Mouse (Mus musculus): ENCODE data around the gene Bcat1. TPM values are rescaled to one million over a fixed set of nuclear protein-coding genes. Genes with fewer than 3 reads are reported as not detected.
A peak's percentile ranks its signal among the peaks of the same experiment; 100 is the strongest.

The Bcat1 gene
- polyA plus RNA-seq, 1 experiment from 2014 or later, result not detected

- WGBS (ENCODE audit: missing documents), result 90% methylated on average over 7 of the region's 9 CpGs
- Histone ChIP-seq H3K4me3 (ENCODE audit: inconsistent target) (no peak overlapping the region), H3K36me3 (ENCODE audit: inconsistent target) (no peaks in the 10 kb centered on the region), H3K79me2 (ENCODE audit: inconsistent target) (no peaks in the 10 kb centered on the region), H3K27ac (no peak overlapping the region)
Measured at GRCm38 (mm10) chr6:145079087-145079759, 3.2 kb upstream of the Bcat1 start.

GRCm38 (mm10) chr6:145076286-145076685, 302 bp upstream of the Bcat1 start:
- no peak overlapping the region for H3K4me3 ChIP-seq (ENCODE audit: inconsistent target)
- no peak overlapping the region for H3K27ac ChIP-seq
- WGBS (ENCODE audit: missing documents), result 50% methylated on average over 6 of the region's 9 CpGs
- H3K79me2 ChIP-seq (ENCODE audit: inconsistent target), result no peaks in the 10 kb centered on the region
- no peaks in the 10 kb centered on the region for H3K36me3 ChIP-seq (ENCODE audit: inconsistent target)

DNA sequence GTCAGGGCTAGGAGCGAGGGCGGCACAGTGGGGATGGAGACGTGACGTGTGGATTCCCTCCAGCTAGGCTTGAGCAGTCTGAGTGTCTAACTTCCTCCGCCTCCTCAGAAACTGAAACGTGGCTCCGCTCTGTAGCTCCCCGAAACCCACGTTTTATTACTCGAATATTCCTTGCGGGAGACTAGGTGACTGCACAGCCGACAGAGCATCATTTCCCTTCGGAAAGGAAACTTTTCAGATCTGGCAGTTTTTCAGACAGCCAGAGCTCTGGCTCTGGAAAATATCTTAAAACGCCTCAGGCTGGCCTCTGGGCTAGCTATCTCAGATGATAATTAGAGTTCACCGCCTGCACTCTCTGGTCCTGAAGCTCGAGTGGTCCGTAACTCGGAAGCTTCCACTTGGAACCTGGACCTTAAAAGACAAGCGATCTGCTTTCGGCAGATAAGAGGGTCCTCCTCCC, 866 bp downstream of the Bcat1 start:
- 2% methylated on average over 20 of the region's 20 CpGs for whole genome bisulfite sequencing (ENCODE audit: missing documents)
- Histone ChIP-seq H3K27ac (no peak overlapping the region), H3K79me2 (ENCODE audit: inconsistent target) (no peaks in the 10 kb centered on the region), H3K4me3 (ENCODE audit: inconsistent target) (peak overlapping the region; percentile 15), H3K36me3 (ENCODE audit: inconsistent target) (no peaks in the 10 kb centered on the region)

GRCm38 (mm10) chr6:145074461-145074860, 1.5 kb downstream of the Bcat1 start:
- no peak overlapping the region for H3K27ac ChIP-seq
- H3K79me2 ChIP-seq (ENCODE audit: inconsistent target), result no peaks in the 10 kb centered on the region
- H3K4me3 ChIP-seq (ENCODE audit: inconsistent target), result no peak overlapping the region
- no peaks in the 10 kb centered on the region for H3K36me3 ChIP-seq (ENCODE audit: inconsistent target)

- no peak overlapping the region for H3K4me3 ChIP-seq (ENCODE audit: inconsistent target)
- no peaks in the 10 kb centered on the region for H3K36me3 ChIP-seq (ENCODE audit: inconsistent target)
- H3K27ac ChIP-seq, result no peak overlapping the region
- no peaks in the 10 kb centered on the region for H3K79me2 ChIP-seq (ENCODE audit: inconsistent target)
- WGBS (ENCODE audit: missing documents), result 0% methylated on average over 1 of the region's 2 CpGs
Measured at GRCm38 (mm10) chr6:145069921-145070320, 6.1 kb downstream of the Bcat1 start.

DNA sequence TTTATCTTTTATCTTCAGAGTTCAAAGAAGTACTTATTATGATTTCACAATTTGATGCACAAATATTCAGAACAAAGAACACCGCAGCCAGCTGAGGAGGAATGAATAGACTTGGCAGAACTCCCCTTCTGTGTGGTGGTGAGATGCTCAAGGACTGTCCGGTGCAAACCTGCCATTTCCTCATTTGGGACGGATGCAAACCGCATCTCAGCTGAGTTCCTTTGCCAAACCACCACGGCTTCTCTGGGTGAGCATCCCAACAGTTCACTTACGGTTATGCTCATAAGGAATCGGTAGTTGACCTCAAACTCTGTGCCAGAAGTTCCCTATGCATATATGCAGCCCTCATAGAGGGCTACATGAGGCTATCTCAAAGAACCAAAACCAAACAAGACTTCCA, 6.6 kb downstream of the Bcat1 start:
- Histone ChIP-seq H3K27ac (no peak overlapping the region), H3K4me3 (ENCODE audit: inconsistent target) (no peak overlapping the region), H3K36me3 (ENCODE audit: inconsistent target) (no peaks in the 10 kb centered on the region), H3K79me2 (ENCODE audit: inconsistent target) (no peaks in the 10 kb centered on the region)
- WGBS (ENCODE audit: missing documents), result 21% methylated on average over 7 of the region's 7 CpGs

GRCm38 (mm10) chr6:145067679-145068078, 8.3 kb downstream of the Bcat1 start:
- no peak overlapping the region for H3K4me3 ChIP-seq (ENCODE audit: inconsistent target)
- no peaks in the 10 kb centered on the region for H3K36me3 ChIP-seq (ENCODE audit: inconsistent target)
- no peaks in the 10 kb centered on the region for H3K79me2 ChIP-seq (ENCODE audit: inconsistent target)
- no peak overlapping the region for H3K27ac ChIP-seq
- 85% methylated on average over 8 of the region's 8 CpGs for WGBS (ENCODE audit: missing documents)

DNA sequence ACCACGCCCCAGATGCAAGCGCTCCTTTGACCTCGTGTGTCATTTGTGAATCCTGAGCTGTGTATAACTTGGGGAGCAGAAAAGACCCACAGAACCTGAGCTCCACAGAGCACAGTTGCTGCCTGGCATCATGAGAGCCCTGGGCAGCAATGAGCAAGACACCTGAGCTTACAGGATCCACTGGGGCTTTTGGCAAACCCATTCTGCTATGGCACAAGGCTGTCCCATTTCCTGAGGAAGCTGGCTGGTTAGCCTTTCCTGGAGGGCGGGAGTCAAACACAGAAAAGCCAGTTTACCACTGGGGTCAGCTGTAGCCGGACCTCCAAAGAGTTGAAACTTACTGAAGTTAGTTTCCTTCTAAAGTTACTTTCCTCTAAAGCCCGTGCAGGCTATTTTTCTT, 9.6 kb downstream of the Bcat1 start:
- Histone ChIP-seq H3K79me2 (ENCODE audit: inconsistent target) (no peaks in the 10 kb centered on the region), H3K36me3 (ENCODE audit: inconsistent target) (no peaks in the 10 kb centered on the region)
- WGBS (ENCODE audit: missing documents), result 63% methylated on average over 6 of the region's 6 CpGs

DNA sequence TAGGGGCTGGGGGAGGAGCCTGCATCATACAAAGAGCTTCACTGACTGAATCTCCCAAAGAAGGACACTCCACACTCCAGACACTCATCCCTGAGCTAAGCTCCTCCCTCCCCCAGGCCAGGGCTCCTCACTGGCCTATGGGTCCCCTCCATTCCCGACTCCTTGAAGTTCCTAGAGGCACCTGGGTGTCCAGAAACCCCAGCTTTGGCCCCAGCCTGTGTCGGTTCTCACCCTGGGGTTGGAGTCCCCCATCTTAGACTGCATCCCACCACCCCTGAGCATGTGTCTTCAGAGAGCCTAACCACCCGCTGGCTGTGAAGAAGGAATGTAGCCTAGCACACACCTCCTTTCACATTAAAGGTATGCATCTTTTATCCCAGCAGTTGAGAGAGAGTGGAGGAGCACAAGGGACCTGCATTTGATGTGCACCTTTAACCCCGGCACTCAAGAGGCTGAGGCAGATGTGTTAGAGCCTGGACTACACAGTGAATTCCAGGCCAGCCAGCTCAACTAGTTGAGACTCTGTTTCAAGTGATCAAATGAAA, 10.6 kb downstream of the Bcat1 start:
- Histone ChIP-seq H3K36me3 (ENCODE audit: inconsistent target) (no peaks in the 10 kb centered on the region), H3K27ac (no peak overlapping the region), H3K79me2 (ENCODE audit: inconsistent target) (no peaks in the 10 kb centered on the region), H3K4me3 (ENCODE audit: inconsistent target) (no peak overlapping the region)
- 89% methylated on average over 4 of the region's 4 CpGs for WGBS (ENCODE audit: missing documents)

More for the DNA sequence above, 9.6 kb downstream of the Bcat1 start:
- Histone ChIP-seq H3K4me3 (ENCODE audit: inconsistent target) (no peak overlapping the region), H3K27ac (no peak overlapping the region)

- Histone ChIP-seq H3K36me3 (ENCODE audit: inconsistent target) (no peaks in the 10 kb centered on the region), H3K79me2 (ENCODE audit: inconsistent target) (no peaks in the 10 kb centered on the region), H3K4me3 (ENCODE audit: inconsistent target) (no peak overlapping the region), H3K27ac (no peak overlapping the region)
- 71% methylated on average over 1 of the region's 1 CpGs for WGBS (ENCODE audit: missing documents)
Measured at GRCm38 (mm10) chr6:145064104-145064503, 11.9 kb downstream of the Bcat1 start.

DNA sequence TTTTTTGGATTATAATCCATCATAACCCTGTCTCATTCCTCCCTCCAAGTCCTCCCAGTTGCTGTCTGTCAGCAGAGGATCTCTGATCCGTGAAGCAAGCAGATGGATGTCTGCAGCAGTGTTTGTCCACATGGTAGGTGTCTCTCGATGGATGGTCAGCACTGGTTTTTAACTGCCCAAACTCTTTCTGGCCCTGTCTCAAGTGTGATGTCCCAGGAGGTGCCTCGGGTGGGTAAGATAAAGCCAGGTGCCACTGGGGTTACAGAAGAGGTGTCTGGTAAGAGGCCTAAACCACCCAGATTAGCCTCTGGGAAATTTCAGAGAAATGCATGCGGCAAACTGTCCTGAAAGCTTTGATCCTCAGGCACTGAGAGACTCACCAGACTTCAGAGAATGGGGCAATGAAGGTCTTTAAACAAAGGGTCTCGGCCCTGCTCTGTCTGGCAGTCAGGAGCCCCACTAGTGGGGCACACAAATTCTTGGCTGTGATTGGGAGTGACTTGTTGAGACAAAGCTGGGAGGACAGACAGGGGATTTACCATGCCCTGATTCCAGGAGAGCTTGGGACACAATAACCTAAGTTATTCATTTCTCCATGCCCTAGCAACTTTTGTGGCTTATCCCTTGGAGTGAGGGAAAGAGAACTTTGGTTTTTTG, 12.6 kb downstream of the Bcat1 start:
- no peak overlapping the region for H3K4me3 ChIP-seq (ENCODE audit: inconsistent target)
- H3K36me3 ChIP-seq (ENCODE audit: inconsistent target), result no peaks in the 10 kb centered on the region
- H3K27ac ChIP-seq, result no peak overlapping the region
- no peaks in the 10 kb centered on the region for H3K79me2 ChIP-seq (ENCODE audit: inconsistent target)
- WGBS (ENCODE audit: missing documents), result 94% methylated on average over 5 of the region's 5 CpGs

DNA sequence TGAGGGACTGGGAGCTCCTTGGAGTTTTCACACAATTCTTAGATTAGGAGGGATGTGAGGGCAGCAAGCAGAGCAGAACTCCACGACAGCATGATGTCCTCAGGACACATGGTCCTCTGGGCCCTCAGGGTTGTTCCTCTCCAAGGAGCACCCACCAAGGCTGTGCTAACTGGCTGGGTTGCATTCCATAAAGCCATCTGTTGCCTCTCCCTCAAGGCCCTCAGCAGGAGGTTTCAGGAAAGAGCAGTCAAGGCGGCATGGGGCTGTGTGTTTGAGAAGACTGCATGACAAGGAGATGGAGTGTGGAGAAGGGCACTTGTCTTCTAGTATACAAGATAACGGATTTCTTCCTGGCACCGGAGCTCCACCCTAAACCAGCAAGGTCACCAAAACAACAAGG, 13.2 kb downstream of the Bcat1 start:
- H3K27ac ChIP-seq, result no peak overlapping the region
- WGBS (ENCODE audit: missing documents), result 92% methylated on average over 4 of the region's 4 CpGs
- no peaks in the 10 kb centered on the region for H3K79me2 ChIP-seq (ENCODE audit: inconsistent target)
- no peaks in the 10 kb centered on the region for H3K36me3 ChIP-seq (ENCODE audit: inconsistent target)
- no peak overlapping the region for H3K4me3 ChIP-seq (ENCODE audit: inconsistent target)

- Histone ChIP-seq H3K4me3 (ENCODE audit: inconsistent target) (no peak overlapping the region), H3K79me2 (ENCODE audit: inconsistent target) (no peaks in the 10 kb centered on the region), H3K27ac (no peak overlapping the region), H3K36me3 (ENCODE audit: inconsistent target) (no peaks in the 10 kb centered on the region)
- WGBS (ENCODE audit: missing documents), result 93% methylated on average over 1 of the region's 1 CpGs
Measured at GRCm38 (mm10) chr6:145061361-145061760, 14.6 kb downstream of the Bcat1 start.

GRCm38 (mm10) chr6:145056102-145056501, 19.9 kb downstream of the Bcat1 start:
- WGBS (ENCODE audit: missing documents), result 83% methylated on average over 4 of the region's 4 CpGs
- Histone ChIP-seq H3K79me2 (ENCODE audit: inconsistent target) (no peaks in the 10 kb centered on the region), H3K36me3 (ENCODE audit: inconsistent target) (no peaks in the 10 kb centered on the region), H3K4me3 (ENCODE audit: inconsistent target) (no peak overlapping the region), H3K27ac (no peak overlapping the region)

DNA sequence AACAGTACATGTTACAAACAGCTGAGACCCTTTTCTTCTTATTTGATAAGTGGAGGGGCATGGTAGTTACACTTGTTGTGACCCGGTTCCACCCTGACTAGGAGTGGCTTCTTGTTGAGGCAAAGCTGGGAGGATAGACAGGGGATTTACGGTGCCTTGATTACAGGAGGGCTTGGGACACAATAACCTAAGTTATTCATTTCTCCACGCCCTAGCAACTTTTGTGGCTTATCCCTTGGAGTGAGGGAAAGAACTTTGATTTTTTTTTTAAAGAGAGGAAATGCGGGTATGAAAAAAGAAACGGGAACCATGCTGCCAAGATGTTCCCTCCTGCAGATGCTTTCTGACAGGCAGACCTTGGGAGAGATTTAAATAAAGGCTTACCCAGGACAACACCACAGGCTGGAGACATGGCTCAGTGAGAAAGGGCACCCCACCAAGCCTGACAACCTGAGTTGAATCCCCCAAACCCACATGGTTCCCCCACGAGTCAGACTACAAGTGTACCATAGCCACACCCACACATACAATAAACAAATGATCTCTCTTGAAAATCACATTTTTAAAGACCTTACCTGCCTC, 20.6 kb downstream of the Bcat1 start:
- WGBS (ENCODE audit: missing documents), result 61% methylated on average over 6 of the region's 6 CpGs
- Histone ChIP-seq H3K36me3 (ENCODE audit: inconsistent target) (no peaks in the 10 kb centered on the region), H3K79me2 (ENCODE audit: inconsistent target) (no peaks in the 10 kb centered on the region), H3K27ac (no peak overlapping the region), H3K4me3 (ENCODE audit: inconsistent target) (no peak overlapping the region)

Measured in macrophage (primary cell).